Mouse (Mus musculus) G1E (cell line): ENCODE results near the gene Pttg1. TPM values are rescaled to one million over a fixed set of nuclear protein-coding genes. Genes with fewer than 3 reads are reported as not detected.

Experiments
- ATAC-seq: 2 replicates; pipeline ENCODE4 v1.8.0; 2016; ENCODE audit warnings: mild to moderate bottlenecking; ENCODE audit not compliant: insufficient number of reproducible peaks, poor library complexity, low FRiP score, severe bottlenecking; ENCODE audit errors: extremely low read depth
- DNase-seq: peaks from one replicate; pipeline ENCODE4 v3.0.0; 2012; ENCODE audit warnings: low spot score
- H3K27me3 ChIP-seq: 2 replicates; pipeline ENCODE4 v1.6.1; 2012; ENCODE audit warnings: mild to moderate bottlenecking, low read length, inconsistent platforms; ENCODE audit not compliant: insufficient read depth
- H3K36me3 ChIP-seq: replicated peaks from 2 replicates; pipeline ENCODE3; 2012; ENCODE audit warnings: mild to moderate bottlenecking, inconsistent platforms
- H3K4me1 ChIP-seq: 2 replicates; pipeline ENCODE4 v1.6.1; 2012; ENCODE audit warnings: low read depth, low read length, inconsistent platforms, mixed read lengths; ENCODE audit not compliant: insufficient read depth
- H3K4me3 ChIP-seq: 2 replicates; pipeline ENCODE4 v1.5.1; 2012; ENCODE audit warnings: low read depth, mild to moderate bottlenecking, inconsistent platforms, low read length, moderate library complexity, mixed read lengths
- H3K9me3 ChIP-seq: replicated peaks from 2 replicates; pipeline ENCODE4 v1.6.1; 2012; ENCODE audit warnings: inconsistent platforms
- CTCF ChIP-seq: IDR thresholded peaks from 2 replicates; pipeline ENCODE4 v1.5.1; 2012; ENCODE audit warnings: low read depth, low read length, inconsistent platforms, mixed read lengths
- GATA1 ChIP-seq: IDR thresholded peaks from 2 replicates; pipeline ENCODE4 v1.6.1; 2012; ENCODE audit warnings: borderline replicate concordance, low read length, inconsistent platforms, mixed read lengths
- GATA2 ChIP-seq: IDR thresholded peaks from 2 replicates; pipeline ENCODE4 v1.6.1; 2012; ENCODE audit warnings: low read depth, low read length, inconsistent platforms, borderline replicate concordance
- POLR2AphosphoS5 ChIP-seq: IDR thresholded peaks from 2 replicates; pipeline ENCODE4 v1.6.1; 2012; ENCODE audit warnings: low read depth, low read length, inconsistent platforms; ENCODE audit not compliant: insufficient replicate concordance
- TAL1 ChIP-seq: conservative IDR thresholded peaks from 2 replicates; pipeline ENCODE4 v1.6.1; 2012; ENCODE audit warnings: low read depth, low read length, inconsistent platforms, mixed read lengths
- polyA plus RNA-seq: library from polyadenylated mRNA; stranded (reverse); fragments of >175 nt; gene quantifications from 2 replicates; pipeline ENCODE4 v1.2.3, GENCODE M21; 2012
- total RNA-seq, 2 experiments: library from RNA; stranded (forward) in 1 of 2; stranded (reverse) in 1 of 2; fragments of 200-1000 nt in 1 of 2; fragments of >200 nt in 1 of 2; fragmentation: Nextera tagmentation in 1 of 2; gene quantifications; 2 replicates each; pipeline ENCODE4 v1.2.3; 2014 to 2017

The Pttg1 gene
- total RNA-seq (2014; fragmentation: Nextera tagmentation) = 93.7 and 105 TPM in 2 replicates
- total RNA-seq (2017) = 60.1 and 63.5 TPM in 2 replicates
- 5.9 and 9.3 TPM in 2 replicates for polyA plus RNA-seq

GRCm38 (mm10) chr11:43425824-43426413 lies at the start of gene Pttg1:
Gene Pttg1, minus strand, starts transcription at chr11:43426251.
- peak; percentile 94 for ATAC-seq
- DNase-seq = peak; percentile 69
- no peaks in the 10 kb centered on the region; the same call in 1 of the 2 replicates for H3K27me3 ChIP-seq
- no peak for TF ChIP-seq TAL1
- H3K36me3 ChIP-seq = peaks cover 31% of the 10 kb centered on the region
- H3K9me3 ChIP-seq = no peaks in the 10 kb centered on the region
- H3K4me3 ChIP-seq = peak within 1 kb of the TSS; percentile 75
- H3K4me1 ChIP-seq = peaks cover 12% of the 10 kb centered on the region

- no peak for TF ChIP-seq CTCF
- no peak for TF ChIP-seq GATA2
- no peak for TF ChIP-seq POLR2AphosphoS5
- no peak for TF ChIP-seq GATA1
- TF ChIP-seq TAL1 = no peak
- H3K27me3 ChIP-seq = no peaks in the 10 kb centered on the region
- 0 out of 2 replicates have a peak, but pooled peaks cover 6% of the 10 kb centered on the region for H3K4me1 ChIP-seq
- H3K9me3 ChIP-seq = no peaks in the 10 kb centered on the region
- ATAC-seq = no peak
- no peaks in the 10 kb centered on the region for H3K36me3 ChIP-seq
- no peak for DNase-seq
- no peak within 1 kb of the TSS for H3K4me3 ChIP-seq
Measured at GRCm38 (mm10) chr11:43474225-43474774, 48.2 kb upstream of the Pttg1 start, which contains the start of gene C1qtnf2. Gene C1qtnf2, plus strand, starts transcription at chr11:43474276.

- DNase-seq (no peak), ATAC-seq (no peak)
- Histone ChIP-seq H3K27me3 (no peaks in the 10 kb centered on the region), H3K4me3 (no peak overlapping the region), H3K4me1 (0 out of 2 replicates have a peak, but pooled peaks cover 6% of the 10 kb centered on the region), H3K9me3 (no peaks in the 10 kb centered on the region), H3K36me3 (no peaks in the 10 kb centered on the region)
- no peak for TF ChIP-seq CTCF
Measured at GRCm38 (mm10) chr11:43473635-43474224, 47.7 kb upstream of the Pttg1 start.

- H3K9me3 ChIP-seq = no peaks in the 10 kb centered on the region
- TF ChIP-seq POLR2AphosphoS5 (no peak), CTCF (no peak), GATA1 (no peak), GATA2 (no peak), TAL1 (no peak)
- ATAC-seq = no peak
Measured at GRCm38 (mm10) chr11:43473115-43473514, 47.1 kb upstream of the Pttg1 start.

GRCm38 (mm10) chr11:43470881-43471820 lies 45.1 kb upstream of the Pttg1 start:
- Histone ChIP-seq H3K36me3 (no peaks in the 10 kb centered on the region), H3K9me3 (no peaks in the 10 kb centered on the region), H3K27me3 (no peaks in the 10 kb centered on the region), H3K4me3 (no peak overlapping the region), H3K4me1 (0 out of 2 replicates have a peak, but pooled peaks cover 6% of the 10 kb centered on the region)
- no peak for TF ChIP-seq GATA2
- DNase-seq (no peak), ATAC-seq (no peak)

More at GRCm38 (mm10) chr11:43473115-43473514, 47.1 kb upstream of the Pttg1 start:
- Histone ChIP-seq H3K27me3 (no peaks in the 10 kb centered on the region), H3K4me3 (no peak overlapping the region), H3K4me1 (0 out of 2 replicates have a peak, but pooled peaks cover 6% of the 10 kb centered on the region), H3K36me3 (no peaks in the 10 kb centered on the region)
- no peak for DNase-seq

- no peaks in the 10 kb centered on the region for H3K9me3 ChIP-seq
- ATAC-seq = no peak
- DNase-seq = no peak
- no peak overlapping the region for H3K4me3 ChIP-seq
- no peak for TF ChIP-seq GATA1
- no peak for TF ChIP-seq CTCF
- TF ChIP-seq TAL1 = no peak
- TF ChIP-seq POLR2AphosphoS5 = no peak
- TF ChIP-seq GATA2 = no peak
- H3K36me3 ChIP-seq = no peaks in the 10 kb centered on the region
- H3K4me1 ChIP-seq = 0 out of 2 replicates have a peak, but pooled peaks cover 6% of the 10 kb centered on the region
- H3K27me3 ChIP-seq = no peaks in the 10 kb centered on the region
Measured at GRCm38 (mm10) chr11:43470118-43470517, 44.1 kb upstream of the Pttg1 start.
